Mouse (Mus musculus): Measurements from ENCODE around the gene Eif4b.

- TF ChIP-seq CTCF (IDR thresholded peaks at IDR 0.05; ENCODE audit: low read depth): no peak
- no peak for TF ChIP-seq EP300 (optimal IDR thresholded peaks at IDR 0.05)
These were observed 23.7 kb upstream of the Eif4b start for GRCm38 (mm10) chr15:102049871-102050270.
